Mouse (Mus musculus): Measurements from ENCODE around the gene Ptpn6. TPM values are rescaled to one million over a fixed set of nuclear protein-coding genes. Genes with fewer than 3 reads are reported as not detected.

Gene Ptpn6
- polyA plus RNA-seq, 1 experiment from 2014 or later: 9.2 TPM

DNA sequence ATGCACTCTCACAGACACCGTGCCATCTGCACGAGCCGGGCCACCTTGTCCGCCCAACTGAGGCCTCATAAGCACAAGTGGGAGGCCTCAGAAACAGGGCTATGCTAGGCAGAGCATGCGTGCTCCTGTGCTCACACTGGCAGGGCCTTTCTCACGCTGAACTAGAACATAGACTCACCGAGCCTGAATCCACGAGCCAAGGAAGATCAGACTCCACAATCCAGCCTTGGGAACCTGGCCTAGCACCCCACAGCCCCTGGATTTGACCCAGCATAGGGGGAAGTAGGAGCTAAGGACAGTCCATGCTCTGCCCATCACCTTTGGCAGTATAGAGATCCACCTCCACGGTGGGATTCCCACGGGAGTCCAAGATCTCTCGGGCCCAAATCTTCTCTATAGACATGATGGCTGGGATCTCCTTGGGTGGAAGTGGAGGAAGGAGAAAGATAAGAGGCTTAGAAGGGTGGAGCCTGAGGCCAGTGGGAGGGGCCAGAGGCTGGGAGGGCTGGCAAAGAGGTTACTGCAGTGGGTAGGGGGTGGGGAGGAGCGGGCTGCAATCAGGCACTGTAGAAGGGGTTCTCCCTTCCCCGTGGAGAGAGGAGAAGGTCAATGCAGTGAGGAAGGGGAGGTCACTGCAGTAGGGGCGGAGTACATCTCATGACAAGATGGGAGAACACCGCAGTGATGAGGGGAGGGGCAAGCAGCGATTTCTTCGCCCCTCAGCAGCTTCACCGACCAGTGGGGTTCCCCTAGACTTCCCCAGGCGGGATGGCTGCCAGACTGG lies 29.6 kb upstream of the Ptpn6 start:
- 22% methylated on average over 19 of the region's 19 CpGs for WGBS
- Histone ChIP-seq H3K27ac (no peak overlapping the region), H3K9me3 (no peaks in the 10 kb centered on the region), H3K36me3 (0 out of 2 replicates have a peak, but pooled peaks cover 4% of the 10 kb centered on the region), H3K4me1 (peaks cover 30% of the 10 kb centered on the region), H3K9ac (peak overlapping the region; percentile 77), H3K27me3 (peaks cover 16% of the 10 kb centered on the region), H3K4me3 (peak overlapping the region; percentile 61), H3K4me2 (peak overlapping the region; percentile 92)
- no peak for ATAC-seq (ENCODE audit: insufficient number of reproducible peaks, insufficient read depth, low FRiP score, low TSS enrichment, low read depth)

DNA sequence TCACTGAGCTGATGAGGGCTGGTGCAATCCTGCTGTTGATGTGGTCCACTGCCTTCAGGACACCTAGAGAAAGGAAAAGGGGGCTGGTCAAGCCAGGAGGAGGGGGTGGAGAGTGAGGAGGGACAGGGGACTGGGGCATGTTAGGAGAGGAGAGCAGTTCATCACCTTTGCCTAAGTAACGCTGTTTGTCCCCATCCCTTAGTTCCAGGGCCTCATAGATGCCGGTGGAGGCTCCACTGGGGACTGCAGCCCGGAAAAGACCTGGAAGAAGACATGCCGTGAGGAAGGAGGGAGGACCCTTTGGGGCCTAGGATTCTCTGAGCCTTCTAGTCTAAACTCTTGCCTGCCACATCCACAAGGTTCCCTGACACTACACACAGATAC lies 29.0 kb upstream of the Ptpn6 start:
- peak overlapping the region; percentile 92 for H3K4me2 ChIP-seq
- H3K4me3 ChIP-seq: no peak overlapping the region; the same call in 1 of the 2 replicates
- WGBS: 33% methylated on average over 4 of the region's 4 CpGs
- H3K9me3 ChIP-seq: no peaks in the 10 kb centered on the region
- 0 out of 2 replicates have a peak, but pooled peaks cover 4% of the 10 kb centered on the region for H3K36me3 ChIP-seq
- H3K27me3 ChIP-seq: peaks cover 16% of the 10 kb centered on the region
- H3K27ac ChIP-seq: no peak overlapping the region
- H3K9ac ChIP-seq: peak overlapping the region; percentile 36; the same call in 1 of the 2 replicates
- no peak for ATAC-seq (ENCODE audit: insufficient number of reproducible peaks, insufficient read depth, low FRiP score, low TSS enrichment, low read depth)
- H3K4me1 ChIP-seq: peaks cover 30% of the 10 kb centered on the region

DNA sequence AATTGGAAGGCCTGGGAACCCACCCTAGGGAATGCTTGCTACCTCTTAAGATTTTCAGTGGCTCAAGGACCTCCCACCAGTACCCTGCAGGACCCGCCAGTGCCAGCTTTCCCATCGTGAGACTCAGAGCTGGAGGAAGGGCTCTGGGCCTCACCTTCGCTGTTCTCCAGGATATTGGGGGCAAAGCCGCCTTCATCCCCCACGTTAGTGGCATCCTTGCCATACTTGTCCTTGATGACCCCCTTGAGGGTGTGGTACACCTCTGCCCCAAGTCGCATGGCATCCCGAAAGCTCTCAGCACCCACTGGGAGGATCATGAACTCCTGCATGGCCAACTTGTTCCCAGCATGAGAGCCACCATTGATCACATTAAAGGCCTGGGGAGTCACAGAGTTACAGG lies 27.4 kb upstream of the Ptpn6 start:
- Histone ChIP-seq H3K27me3 (peaks cover 16% of the 10 kb centered on the region), H3K36me3 (0 out of 2 replicates have a peak, but pooled peaks cover 4% of the 10 kb centered on the region), H3K9ac (no peak overlapping the region), H3K27ac (no peak overlapping the region), H3K4me2 (no peak overlapping the region), H3K9me3 (no peaks in the 10 kb centered on the region), H3K4me1 (peaks cover 30% of the 10 kb centered on the region), H3K4me3 (no peak overlapping the region)
- 77% methylated on average over 7 of the region's 7 CpGs for WGBS
- ATAC-seq (ENCODE audit: insufficient number of reproducible peaks, insufficient read depth, low FRiP score, low TSS enrichment, low read depth): no peak

DNA sequence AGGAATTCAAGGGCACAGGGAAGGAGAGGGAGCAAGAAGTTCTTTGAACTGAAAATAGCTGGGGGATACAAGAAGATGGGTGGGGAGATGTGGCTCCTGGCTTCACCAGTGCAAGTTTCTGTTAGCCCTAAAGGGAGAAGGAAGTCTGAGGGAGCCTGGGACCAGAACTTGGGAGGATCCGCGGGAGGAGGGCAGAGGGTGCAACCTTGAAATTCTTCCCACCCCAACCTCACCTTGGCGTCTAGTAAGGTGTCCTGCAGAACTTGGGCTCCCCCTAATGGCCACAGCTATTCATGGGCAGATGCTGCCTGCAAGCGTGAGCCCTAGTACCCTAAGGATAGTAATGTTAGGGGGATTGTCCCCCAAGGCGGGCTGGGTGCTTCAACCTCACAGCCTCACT lies 20.7 kb upstream of the Ptpn6 start:
- peak overlapping the region; percentile 76; the same call in 1 of the 2 replicates for H3K4me3 ChIP-seq
- H3K4me2 ChIP-seq: peak overlapping the region; percentile 68
- no peaks in the 10 kb centered on the region for H3K36me3 ChIP-seq
- peaks cover 35% of the 10 kb centered on the region for H3K4me1 ChIP-seq
- H3K27ac ChIP-seq: peak overlapping the region; percentile 99
- no peaks in the 10 kb centered on the region for H3K27me3 ChIP-seq
- H3K9me3 ChIP-seq: no peaks in the 10 kb centered on the region
- 3% methylated on average over 5 of the region's 5 CpGs for WGBS
- H3K9ac ChIP-seq: peak overlapping the region; percentile 97; the same call in 1 of the 2 replicates
- ATAC-seq (ENCODE audit: insufficient number of reproducible peaks, insufficient read depth, low FRiP score, low TSS enrichment, low read depth): no peak

DNA sequence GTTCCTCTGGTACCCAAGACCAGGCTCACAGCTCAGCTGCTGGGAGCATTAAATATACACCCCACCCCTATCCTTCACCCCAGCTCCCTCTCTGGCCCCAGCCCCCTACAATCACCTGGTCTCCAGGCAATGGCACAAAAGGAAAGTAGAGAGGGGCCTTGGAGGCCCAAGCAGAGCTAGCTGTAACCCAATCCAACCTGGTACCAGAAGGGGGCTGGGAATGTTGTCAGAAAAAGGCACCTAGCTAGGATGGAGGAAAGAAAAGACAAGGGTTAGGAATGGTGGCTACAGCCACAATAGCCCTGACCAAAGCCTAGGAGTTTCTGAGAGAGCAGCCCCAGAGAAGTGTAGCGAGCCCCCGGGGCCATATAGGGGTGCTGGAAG lies 20.3 kb upstream of the Ptpn6 start:
- peak overlapping the region; percentile 76 for H3K4me3 ChIP-seq
- no peak for ATAC-seq (ENCODE audit: insufficient number of reproducible peaks, insufficient read depth, low FRiP score, low TSS enrichment, low read depth)
- H3K4me2 ChIP-seq: peak overlapping the region; percentile 68
- peak overlapping the region; percentile 97; the same call in 1 of the 2 replicates for H3K9ac ChIP-seq
- no peaks in the 10 kb centered on the region for H3K9me3 ChIP-seq
- H3K27me3 ChIP-seq: no peaks in the 10 kb centered on the region
- H3K4me1 ChIP-seq: peaks cover 39% of the 10 kb centered on the region
- peak overlapping the region; percentile 99 for H3K27ac ChIP-seq
- H3K36me3 ChIP-seq: no peaks in the 10 kb centered on the region
- WGBS: 37% methylated on average over 2 of the region's 2 CpGs

DNA sequence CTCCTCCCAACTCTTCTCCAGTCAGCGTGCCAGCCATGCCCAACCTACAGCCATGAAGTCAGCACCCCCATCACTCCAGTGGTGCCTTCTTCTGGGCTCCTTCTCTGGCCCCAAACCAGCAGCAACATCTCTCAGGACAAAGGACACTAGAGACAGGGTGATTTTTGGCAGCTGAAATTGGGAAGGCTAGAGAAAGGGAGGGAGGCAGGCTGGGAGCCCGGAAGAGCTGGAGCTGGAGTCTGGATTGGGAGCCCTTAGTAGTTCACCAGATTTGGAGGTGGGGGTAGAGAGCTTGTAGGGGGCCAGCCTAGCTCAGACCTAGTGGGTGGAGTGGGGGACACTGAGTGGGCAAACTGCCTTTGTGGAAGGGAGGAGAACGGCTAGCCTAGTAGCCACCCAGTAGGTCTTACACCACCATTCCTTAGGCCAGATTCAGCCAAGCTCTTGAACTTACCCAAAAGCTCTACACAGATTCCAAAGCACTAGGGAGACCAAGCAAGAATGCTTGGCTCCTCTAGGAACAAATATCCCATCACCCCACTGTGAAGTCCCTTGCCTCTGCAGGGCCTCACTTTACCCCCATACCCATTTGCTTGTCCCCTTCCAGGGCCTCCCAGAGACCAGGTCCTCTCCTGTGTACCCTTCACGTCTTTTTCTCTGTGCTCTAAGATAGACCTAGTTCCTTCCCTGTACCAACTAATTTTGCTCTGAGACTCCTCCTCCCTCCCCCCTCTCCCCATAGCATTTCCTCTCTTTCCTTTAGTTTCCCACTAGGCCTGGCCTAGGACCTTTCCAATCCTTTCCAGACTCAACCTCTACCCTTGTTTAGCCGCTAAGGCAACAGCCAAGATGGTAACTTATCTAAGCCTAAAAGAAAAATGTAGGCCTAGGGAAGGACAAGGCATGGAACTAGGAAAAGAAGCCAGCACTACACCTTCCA lies 19.7 kb upstream of the Ptpn6 start:
- H3K27me3 ChIP-seq: no peaks in the 10 kb centered on the region
- H3K9ac ChIP-seq: peak overlapping the region; percentile 97
- peak overlapping the region; percentile 68 for H3K4me2 ChIP-seq
- peak overlapping the region; percentile 76 for H3K4me3 ChIP-seq
- H3K36me3 ChIP-seq: 0 out of 2 replicates have a peak, but pooled peaks cover 3% of the 10 kb centered on the region
- H3K4me1 ChIP-seq: peaks cover 46% of the 10 kb centered on the region
- ATAC-seq (ENCODE audit: insufficient number of reproducible peaks, insufficient read depth, low FRiP score, low TSS enrichment, low read depth): no peak
- H3K9me3 ChIP-seq: no peaks in the 10 kb centered on the region
- H3K27ac ChIP-seq: peak overlapping the region; percentile 99
- WGBS: 27% methylated on average over 5 of the region's 5 CpGs

DNA sequence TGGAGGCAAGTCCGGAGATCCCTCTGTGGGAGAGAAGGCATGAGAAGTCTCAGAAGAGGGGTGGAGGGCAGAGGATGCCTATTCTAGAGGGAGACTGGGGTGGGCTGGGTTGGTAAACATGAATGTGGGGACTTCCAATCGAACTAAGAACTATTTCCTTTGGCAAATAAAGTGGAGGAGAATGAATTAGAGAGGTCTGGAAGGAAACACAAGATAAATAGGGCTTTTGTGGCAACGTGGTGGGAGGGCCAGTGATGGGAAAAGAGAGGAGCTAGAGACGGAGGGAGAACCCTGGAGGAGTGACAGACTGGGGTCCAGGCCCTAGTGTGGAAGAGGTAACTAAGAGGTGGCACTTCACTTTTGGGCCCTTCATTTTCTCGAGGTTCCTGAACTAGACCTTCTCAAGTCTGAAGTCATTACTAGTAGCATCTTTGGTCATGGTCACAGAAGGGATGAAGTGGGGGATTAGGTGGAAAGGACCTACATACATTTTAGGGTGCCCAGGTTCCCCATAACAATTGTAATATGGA lies 18.9 kb upstream of the Ptpn6 start:
- no peak for ATAC-seq (ENCODE audit: insufficient number of reproducible peaks, insufficient read depth, low FRiP score, low TSS enrichment, low read depth)
- Histone ChIP-seq H3K4me2 (peak overlapping the region; percentile 68), H3K4me3 (peak overlapping the region; percentile 76), H3K4me1 (peaks cover 52% of the 10 kb centered on the region), H3K36me3 (peaks cover 9% of the 10 kb centered on the region; the same call in 1 of the 2 replicates), H3K9ac (peak overlapping the region; percentile 97), H3K9me3 (no peaks in the 10 kb centered on the region), H3K27ac (peak overlapping the region; percentile 99), H3K27me3 (no peaks in the 10 kb centered on the region)
- WGBS: 1% methylated on average over 5 of the region's 5 CpGs

DNA sequence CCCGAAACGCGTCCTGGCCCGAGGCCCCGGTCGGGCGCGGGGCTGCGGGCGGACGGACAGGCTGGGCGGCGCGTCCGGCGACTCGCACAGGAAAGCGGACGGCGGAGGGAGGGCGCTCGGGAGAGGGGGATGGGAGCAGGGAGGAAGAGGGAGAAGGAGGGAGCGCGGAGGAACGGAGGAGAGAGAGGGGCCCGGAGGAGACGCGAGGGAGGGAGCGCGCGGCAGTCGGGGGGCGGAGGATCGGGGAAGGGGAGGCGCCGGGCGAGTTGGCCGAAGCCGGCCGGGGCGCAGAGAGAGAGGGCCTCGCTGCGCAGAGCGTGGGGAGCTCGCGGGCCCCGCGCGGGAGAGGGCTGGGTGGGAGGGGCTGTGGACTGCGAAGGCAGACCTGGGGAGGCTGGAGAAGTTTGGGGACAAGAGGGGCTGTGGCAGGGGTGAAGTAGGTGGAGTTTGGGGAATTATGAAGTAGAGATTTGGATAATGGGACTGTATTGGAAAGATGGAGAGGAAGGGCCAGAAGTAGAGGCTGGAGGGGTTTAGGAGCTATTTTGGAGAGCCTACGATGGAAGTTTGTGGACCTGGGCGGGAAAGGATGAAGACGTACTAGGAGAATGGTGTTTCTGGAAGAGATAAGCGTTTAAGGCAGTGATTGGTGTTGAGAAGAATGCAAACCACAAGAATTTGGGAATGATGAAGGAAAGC lies 18.3 kb upstream of the Ptpn6 start:
- peaks cover 52% of the 10 kb centered on the region for H3K4me1 ChIP-seq

DNA sequence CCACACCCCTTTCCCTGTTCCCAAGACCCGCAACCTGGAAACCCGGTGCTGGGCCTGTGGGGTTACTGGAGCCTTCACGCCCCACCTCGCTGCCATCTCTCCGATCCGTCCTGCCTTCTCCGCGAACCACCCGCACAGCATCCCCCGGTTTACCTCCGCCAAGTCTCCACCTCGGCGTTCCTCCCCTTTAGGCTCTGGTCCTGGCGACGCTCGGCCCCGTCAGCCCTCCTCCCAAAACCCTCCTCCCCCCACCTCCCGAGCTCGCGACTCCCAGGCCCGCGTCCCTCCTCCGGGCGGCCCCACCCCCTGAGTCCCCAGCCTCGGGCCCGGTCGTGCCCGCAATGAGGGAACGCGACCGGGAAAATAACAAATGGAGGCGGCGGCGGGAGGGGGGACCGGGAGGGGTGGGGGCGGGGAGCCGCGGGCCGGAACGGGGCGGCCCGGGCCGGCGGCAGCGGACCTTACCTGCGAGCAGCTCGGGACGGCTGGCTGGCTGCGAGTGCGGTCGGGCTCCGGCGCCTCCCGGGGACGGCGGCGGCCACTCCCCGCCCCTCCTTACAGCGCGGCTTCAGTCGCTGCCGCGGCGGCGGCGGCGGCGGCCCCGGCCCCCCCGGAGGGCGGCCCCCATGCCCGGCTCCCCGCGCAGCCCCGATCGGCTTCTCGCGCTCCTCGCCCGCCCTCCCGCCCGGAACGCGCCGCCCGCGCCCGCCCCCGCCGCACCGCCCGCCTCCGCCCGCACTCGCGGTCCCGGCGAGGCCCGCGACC lies 17.5 kb upstream of the Ptpn6 start, which contains the start of the genes Gm45234 and Atn1:
Gene Gm45234, minus strand, starts transcription at position 191 of the 765 bp plus-strand sequence.
Gene Atn1, minus strand, starts transcription at position 694 of the 765 bp plus-strand sequence.
- H3K9ac ChIP-seq: peak within 1 kb of the TSS; percentile 97
- no peaks in the 10 kb centered on the region for H3K9me3 ChIP-seq
- peak within 1 kb of the TSS; percentile 99 for H3K27ac ChIP-seq
- peaks cover 52% of the 10 kb centered on the region for H3K4me1 ChIP-seq
- peak within 1 kb of the TSS; percentile 76 for H3K4me3 ChIP-seq
- peak within 1 kb of the TSS; percentile 68 for H3K4me2 ChIP-seq
- ATAC-seq (ENCODE audit: insufficient number of reproducible peaks, insufficient read depth, low FRiP score, low TSS enrichment, low read depth): peak; percentile 71
- WGBS: under 1% methylated on average over 49 of the region's 100 CpGs
- no peaks in the 10 kb centered on the region for H3K27me3 ChIP-seq
- peaks cover 14% of the 10 kb centered on the region; the same call in 1 of the 2 replicates for H3K36me3 ChIP-seq

More for the DNA sequence above, 18.3 kb upstream of the Ptpn6 start:
- Histone ChIP-seq H3K4me2 (peak overlapping the region; percentile 68), H3K36me3 (peaks cover 14% of the 10 kb centered on the region; the same call in 1 of the 2 replicates), H3K9me3 (no peaks in the 10 kb centered on the region), H3K9ac (peak overlapping the region; percentile 97), H3K4me3 (peak overlapping the region; percentile 76), H3K27me3 (no peaks in the 10 kb centered on the region), H3K27ac (peak overlapping the region; percentile 99)
- peak; percentile 70 for ATAC-seq (ENCODE audit: insufficient number of reproducible peaks, insufficient read depth, low FRiP score, low TSS enrichment, low read depth)
- WGBS: under 1% methylated on average over 51 of the region's 54 CpGs

DNA sequence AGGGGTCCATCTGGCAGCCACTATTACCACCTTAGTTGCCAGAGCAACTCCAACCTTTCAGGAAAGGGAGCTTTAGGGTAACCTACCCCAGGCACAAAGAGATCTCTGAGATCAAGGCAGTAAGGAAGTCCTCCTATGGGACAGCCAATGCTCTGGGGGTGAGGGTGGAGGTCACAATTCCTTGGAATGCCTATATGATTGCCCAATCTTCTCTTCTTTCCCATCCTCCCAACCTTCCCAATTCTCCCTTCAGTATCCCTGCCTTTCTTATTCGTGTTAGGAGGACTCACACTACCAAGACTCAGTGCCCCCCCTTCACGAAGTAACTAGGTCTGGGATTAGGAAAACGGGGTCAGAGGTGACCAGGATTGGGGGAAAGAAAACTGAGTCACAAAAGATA lies 16.8 kb upstream of the Ptpn6 start:
- H3K4me3 ChIP-seq: peak overlapping the region; percentile 76
- 3% methylated on average over 3 of the region's 3 CpGs for WGBS
- peak overlapping the region; percentile 68 for H3K4me2 ChIP-seq
- ATAC-seq (ENCODE audit: insufficient number of reproducible peaks, insufficient read depth, low FRiP score, low TSS enrichment, low read depth): no peak
- H3K4me1 ChIP-seq: peaks cover 52% of the 10 kb centered on the region
- H3K9me3 ChIP-seq: no peaks in the 10 kb centered on the region
- H3K9ac ChIP-seq: peak overlapping the region; percentile 97
- H3K27me3 ChIP-seq: no peaks in the 10 kb centered on the region
- H3K27ac ChIP-seq: peak overlapping the region; percentile 99
- H3K36me3 ChIP-seq: peaks cover 14% of the 10 kb centered on the region; the same call in 1 of the 2 replicates

Measured in embryonic facial prominence, embryonic 13.5 days (tissue).